Mouse (Mus musculus) spleen, adult 2 months (tissue): ENCODE data around the gene Naga.

Experiments used
- CTCF ChIP-seq: fragments of 200-500 bp; IDR thresholded peaks from 2 replicates; pipeline ENCODE4 v1.5.1; 2011; ENCODE audit warnings: mild to moderate bottlenecking, inconsistent platforms; ENCODE audit not compliant: insufficient read depth, insufficient read length, insufficient replicate concordance; ENCODE audit errors: extremely low read depth
- POLR2A ChIP-seq: fragments of 200-500 bp; IDR thresholded peaks from 2 replicates; pipeline ENCODE4 v1.6.1; 2011; ENCODE audit warnings: low read depth, low read length, inconsistent platforms

DNA sequence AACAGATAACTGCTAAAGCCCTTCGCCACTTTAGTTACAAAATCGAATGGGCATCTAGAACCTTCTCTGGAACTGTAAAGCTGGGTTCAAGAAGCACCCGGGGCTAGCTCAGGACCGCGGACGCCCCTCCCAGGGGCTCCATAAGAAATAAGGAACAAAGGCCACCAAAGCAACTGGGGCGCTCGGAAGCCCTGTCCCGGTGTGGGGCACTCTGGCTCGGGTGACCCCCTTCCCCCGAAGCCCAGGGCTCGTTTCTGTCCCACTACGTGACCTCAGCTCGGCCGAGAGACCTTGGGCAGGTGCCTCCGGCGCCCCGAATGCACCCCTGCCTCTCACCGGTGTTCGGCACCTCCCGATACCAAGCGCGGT, 15.0 kb upstream of the Naga start:
- TF ChIP-seq POLR2A, result no peak
- TF ChIP-seq CTCF, result no peak
